Mouse (Mus musculus) left cerebral cortex, adult 11 months (tissue): ENCODE results near the gene Gm7247.
"Not testable (repeated sequence)": the region's sequence is repeated elsewhere in the genome, so short reads cannot be mapped to it uniquely, and the experiment has no call there.

Experiments used
- DNase-seq: peaks from one replicate; pipeline ENCODE4 v3.0.0; 2022; ENCODE audit warnings: low spot score

The Gm7247 gene

GRCm38 (mm10) chr14:51496955-51497354 lies 135.4 kb downstream of the Gm7247 start:
- DNase-seq: no peak

- DNase-seq: no peak
Measured at GRCm38 (mm10) chr14:51497958-51498357, 136.4 kb downstream of the Gm7247 start.

GRCm38 (mm10) chr14:51499707-51500275 lies 138.2 kb downstream of the Gm7247 start:
- no peak for DNase-seq

- DNase-seq: no peak
Measured at GRCm38 (mm10) chr14:51500461-51500860, 138.9 kb downstream of the Gm7247 start.

- DNase-seq: no peak
Measured at GRCm38 (mm10) chr14:51507416-51507815, 145.9 kb downstream of the Gm7247 start.

GRCm38 (mm10) chr14:51552490-51552889 lies 190.9 kb downstream of the Gm7247 start, which contains the start of gene Gm5622:
TSS of gene Gm5622 (plus strand) at chr14:51552790.
- no peak for DNase-seq

GRCm38 (mm10) chr14:51573963-51574362 lies 212.4 kb downstream of the Gm7247 start, which contains the start of gene Gm17175:
TSS of gene Gm17175 (minus strand) at chr14:51574063.
- DNase-seq: not testable (repeated sequence)

- not testable (repeated sequence) for DNase-seq
Measured at GRCm38 (mm10) chr14:51592039-51592438, 230.5 kb downstream of the Gm7247 start, which contains the start of gene Gm17174. TSS of gene Gm17174 (minus strand) at chr14:51592139.

GRCm38 (mm10) chr14:51611210-51611609 lies 249.7 kb downstream of the Gm7247 start, which contains the start of gene Gm17078:
TSS of gene Gm17078 (minus strand) at chr14:51611310.
- no peak for DNase-seq
